Mouse (Mus musculus) hindbrain, postnatal 0 days (tissue): ENCODE measurements around the gene Fignl2. TPM values are rescaled to one million over a fixed set of nuclear protein-coding genes. Genes with fewer than 3 reads are reported as not detected.
A peak's percentile ranks its signal among the peaks of the same experiment; 100 is the strongest.

Experiments
- ATAC-seq: fragments of 200-750 bp; cut with Nextera tagmentation; 2 replicates; pipeline ENCODE4 v1.8.0; 2017; ENCODE audit warnings: mild to moderate bottlenecking, moderate TSS enrichment, moderate library complexity
- DNase-seq: peaks from one replicate; pipeline ENCODE4 v3.0.0-alpha.2; 2015; ENCODE audit warnings: low spot score
- H3K27ac ChIP-seq: fragments of 300-500 bp; sonication (generic); 2 replicates; pipeline ENCODE4 v1.5.1; 2014; ENCODE audit warnings: mild to moderate bottlenecking
- H3K27me3 ChIP-seq: fragments of 300-500 bp; sonication (generic); 2 replicates; pipeline ENCODE4 v1.6.1; 2014; ENCODE audit warnings: low read length, mixed read lengths; ENCODE audit not compliant: insufficient read depth
- H3K36me3 ChIP-seq: fragments of 300-500 bp; sonication (generic); 2 replicates; pipeline ENCODE4 v1.6.1; 2014; ENCODE audit warnings: low read length, mixed read lengths; ENCODE audit not compliant: insufficient read depth
- H3K4me1 ChIP-seq: fragments of 300-500 bp; sonication (generic); 2 replicates; pipeline ENCODE4 v1.6.1; 2014; ENCODE audit warnings: antibody characterized with exemption, low read length, mixed read lengths; ENCODE audit not compliant: insufficient read depth
- H3K4me2 ChIP-seq: fragments of 300-500 bp; sonication (generic); 2 replicates; pipeline ENCODE4 v1.6.1; 2014; ENCODE audit warnings: low read depth, mild to moderate bottlenecking, low read length, moderate library complexity, mixed read lengths
- H3K4me3 ChIP-seq: fragments of 300-500 bp; sonication (generic); 2 replicates; pipeline ENCODE4 v1.5.1; 2014; ENCODE audit warnings: low read length
- H3K9ac ChIP-seq: fragments of 300-500 bp; sonication (generic); replicated peaks from 2 replicates; pipeline ENCODE4 v1.6.1; 2014; ENCODE audit warnings: mild to moderate bottlenecking, low read length, moderate library complexity, mixed read lengths
- H3K9me3 ChIP-seq: fragments of 300-500 bp; sonication (generic); 2 replicates; pipeline ENCODE4 v1.6.1; 2016; ENCODE audit warnings: low read length, mixed read lengths
- CTCF ChIP-seq: IDR thresholded peaks from 2 replicates; pipeline ENCODE4 v1.5.1; 2016; ENCODE audit warnings: antibody characterized with exemption, control low read depth, low read depth
- WGBS: fragments of 180-500 bp; shearing (Covaris S2); extraction: QIAGEN DNeasy Blood & Tissue Kit; methylation state at CpG from one replicate; pipeline ENCODE4 v1.1.7; 2014; 5-methylcytosine and 5-hydroxymethylcytosine counted together
- polyA plus RNA-seq: library from polyadenylated mRNA; unstranded; fragments of >200 nt; fragmentation: Nextera tagmentation; extraction: Ambion mirVana; gene quantifications from 2 replicates; pipeline ENCODE4 v1.2.1, GENCODE M21; 2015
- total RNA-seq: library from RNA; depleted of rRNA; stranded (reverse); fragments of >200 nt; gene quantifications from 2 replicates; pipeline ENCODE4 v1.2.3, GENCODE M21; 2014

Gene Fignl2
- total and polyA plus RNA-seq, 2 experiments from 2014 or later = 0.10 to 4.0 TPM

DNA sequence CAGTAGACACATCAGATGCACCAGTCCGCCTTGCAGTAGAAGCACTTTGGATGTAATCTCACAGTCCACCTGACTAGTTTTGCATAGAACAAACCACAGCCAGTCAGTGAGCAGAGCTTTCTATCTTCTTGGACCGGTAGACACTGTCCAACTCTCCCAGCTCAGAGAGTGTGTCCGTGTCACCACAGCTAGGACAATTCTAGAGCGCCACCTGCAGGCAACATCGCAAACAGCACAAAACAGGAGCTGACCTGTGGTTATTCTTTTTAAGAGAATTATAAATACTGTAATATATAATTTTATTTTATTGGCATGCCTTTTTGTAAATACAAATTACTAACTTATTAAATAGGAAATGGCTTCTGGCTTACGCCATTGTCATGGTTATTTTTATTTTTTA is 35.8 kb downstream of the Fignl2 start:
- no peak overlapping the region for H3K4me3 ChIP-seq
- DNase-seq (peak; percentile 82), ATAC-seq (no peak)
- no peak overlapping the region for H3K4me2 ChIP-seq
- H3K36me3 ChIP-seq = peaks cover 19% of the 10 kb centered on the region; the same call in 1 of the 2 replicates
- 33% methylated on average over 6 of the region's 6 CpGs for WGBS
- H3K27ac ChIP-seq = no peak overlapping the region
- peaks cover 12% of the 10 kb centered on the region for H3K27me3 ChIP-seq
- H3K9ac ChIP-seq = no peak overlapping the region
- peak; percentile 79 for TF ChIP-seq CTCF
- H3K9me3 ChIP-seq = no peaks in the 10 kb centered on the region
- no peaks in the 10 kb centered on the region; the same call in 1 of the 2 replicates for H3K4me1 ChIP-seq

DNA sequence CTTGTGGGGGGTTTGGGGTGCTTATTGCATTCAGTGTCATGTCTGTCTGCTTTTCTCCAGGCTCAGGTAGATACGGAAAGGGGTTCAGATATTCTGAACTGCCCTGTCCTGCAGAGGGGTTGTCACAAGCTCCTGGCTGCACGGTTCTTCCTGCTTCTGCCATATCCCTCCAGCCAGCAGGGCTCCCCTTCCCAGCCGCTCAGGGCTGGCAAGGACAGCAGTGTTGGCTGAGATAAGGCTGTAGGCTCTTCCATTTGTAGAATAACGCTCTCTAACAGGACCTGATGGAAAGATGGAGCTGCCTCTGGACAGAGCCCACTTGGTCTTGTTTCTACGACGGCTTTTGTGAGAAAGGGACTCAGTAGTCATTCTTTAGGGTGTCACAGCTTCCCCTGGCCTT is 36.4 kb downstream of the Fignl2 start:
- no peak for DNase-seq
- no peak overlapping the region for H3K4me2 ChIP-seq
- no peak for ATAC-seq

DNA sequence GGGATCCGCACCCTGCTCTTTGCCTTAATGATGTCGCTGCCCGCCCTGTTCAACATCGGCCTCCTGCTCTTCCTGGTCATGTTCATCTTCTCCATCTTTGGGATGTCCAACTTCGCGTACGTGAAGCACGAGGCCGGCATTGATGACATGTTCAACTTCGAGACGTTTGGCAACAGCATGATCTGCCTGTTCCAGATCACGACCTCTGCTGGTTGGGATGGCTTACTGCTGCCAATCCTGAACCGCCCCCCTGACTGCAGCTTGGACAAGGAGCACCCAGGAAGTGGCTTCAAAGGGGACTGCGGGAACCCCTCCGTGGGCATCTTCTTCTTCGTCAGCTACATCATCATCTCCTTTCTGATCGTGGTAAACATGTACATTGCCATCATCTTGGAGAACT is 38.7 kb downstream of the Fignl2 start:
- Histone ChIP-seq H3K9ac (no peak overlapping the region), H3K27ac (no peak overlapping the region), H3K36me3 (peaks cover 42% of the 10 kb centered on the region), H3K4me3 (no peak overlapping the region), H3K4me2 (no peak overlapping the region), H3K27me3 (0 out of 2 replicates have a peak, but pooled peaks cover 2% of the 10 kb centered on the region), H3K4me1 (no peaks in the 10 kb centered on the region), H3K9me3 (no peaks in the 10 kb centered on the region)
- DNase-seq (peak; percentile 43), ATAC-seq (no peak)
- peak; percentile 55 for TF ChIP-seq CTCF
- 56% methylated on average over 17 of the region's 17 CpGs for WGBS

More for the DNA sequence above, 36.4 kb downstream of the Fignl2 start:
- H3K36me3 ChIP-seq = peaks cover 23% of the 10 kb centered on the region; the same call in 1 of the 2 replicates
- H3K9ac ChIP-seq = no peak overlapping the region
- peaks cover 12% of the 10 kb centered on the region for H3K27me3 ChIP-seq
- H3K9me3 ChIP-seq = no peaks in the 10 kb centered on the region
- no peak overlapping the region for H3K27ac ChIP-seq
- H3K4me3 ChIP-seq = no peak overlapping the region
- WGBS = 67% methylated on average over 6 of the region's 6 CpGs
- TF ChIP-seq CTCF = no peak
- H3K4me1 ChIP-seq = no peaks in the 10 kb centered on the region; the same call in 1 of the 2 replicates

DNA sequence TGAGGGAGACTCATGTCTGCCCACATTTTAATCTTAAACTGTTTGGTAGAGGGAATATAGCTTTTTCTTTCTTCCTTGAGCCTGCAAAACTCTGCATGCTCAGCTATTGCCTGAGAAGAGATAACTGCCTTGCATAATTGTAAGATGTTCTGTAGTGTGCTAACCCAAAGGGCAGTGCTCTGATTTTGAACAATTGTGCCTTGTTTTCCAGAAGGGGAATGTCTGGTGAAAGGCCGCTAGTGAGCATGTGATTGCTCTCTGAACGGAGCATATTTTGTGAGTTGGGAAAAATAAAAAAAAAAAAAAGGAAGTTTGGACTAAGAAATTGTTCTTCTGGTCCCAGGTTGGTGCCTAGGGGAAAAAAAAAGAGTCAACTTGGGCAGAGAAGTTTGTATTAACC is 49.4 kb downstream of the Fignl2 start:
- ATAC-seq = no peak
- TF ChIP-seq CTCF = no peak

DNA sequence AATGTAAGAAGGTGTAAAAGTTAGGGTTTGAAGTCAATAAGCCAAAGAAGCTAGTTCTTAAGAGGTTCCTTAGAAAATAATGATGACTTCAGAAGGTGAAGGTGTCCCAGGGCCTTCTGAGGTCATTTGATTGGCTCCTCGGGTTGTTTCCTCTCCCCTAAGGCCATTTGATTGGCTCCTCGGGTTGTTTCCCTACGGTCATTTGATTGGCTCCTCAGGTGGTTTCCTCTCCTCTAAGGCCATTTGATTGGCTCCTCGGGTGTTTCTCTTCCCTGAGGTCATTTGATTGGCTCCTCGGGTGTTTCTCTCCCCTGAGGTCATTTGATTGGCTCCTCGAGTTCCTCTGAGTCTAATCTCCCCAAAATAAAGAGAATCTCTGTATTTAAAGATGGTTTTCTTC is 67.0 kb downstream of the Fignl2 start:
- peaks cover 46% of the 10 kb centered on the region for H3K36me3 ChIP-seq
- H3K9me3 ChIP-seq = no peaks in the 10 kb centered on the region
- ATAC-seq (no peak), DNase-seq (no peak)
- 88% methylated on average over 6 of the region's 6 CpGs for WGBS
- H3K4me2 ChIP-seq = no peak overlapping the region
- H3K27ac ChIP-seq = no peak overlapping the region
- no peak for TF ChIP-seq CTCF
- H3K4me3 ChIP-seq = no peak overlapping the region
- H3K9ac ChIP-seq = no peak overlapping the region
- no peaks in the 10 kb centered on the region for H3K27me3 ChIP-seq
- no peaks in the 10 kb centered on the region for H3K4me1 ChIP-seq

More for the DNA sequence above, 49.4 kb downstream of the Fignl2 start:
- Histone ChIP-seq H3K36me3 (peaks cover 28% of the 10 kb centered on the region), H3K27me3 (no peaks in the 10 kb centered on the region), H3K4me2 (no peak overlapping the region), H3K27ac (no peak overlapping the region), H3K9me3 (no peaks in the 10 kb centered on the region), H3K4me3 (no peak overlapping the region), H3K4me1 (no peaks in the 10 kb centered on the region), H3K9ac (no peak overlapping the region)
- 58% methylated on average over 2 of the region's 2 CpGs for WGBS
- no peak for DNase-seq

DNA sequence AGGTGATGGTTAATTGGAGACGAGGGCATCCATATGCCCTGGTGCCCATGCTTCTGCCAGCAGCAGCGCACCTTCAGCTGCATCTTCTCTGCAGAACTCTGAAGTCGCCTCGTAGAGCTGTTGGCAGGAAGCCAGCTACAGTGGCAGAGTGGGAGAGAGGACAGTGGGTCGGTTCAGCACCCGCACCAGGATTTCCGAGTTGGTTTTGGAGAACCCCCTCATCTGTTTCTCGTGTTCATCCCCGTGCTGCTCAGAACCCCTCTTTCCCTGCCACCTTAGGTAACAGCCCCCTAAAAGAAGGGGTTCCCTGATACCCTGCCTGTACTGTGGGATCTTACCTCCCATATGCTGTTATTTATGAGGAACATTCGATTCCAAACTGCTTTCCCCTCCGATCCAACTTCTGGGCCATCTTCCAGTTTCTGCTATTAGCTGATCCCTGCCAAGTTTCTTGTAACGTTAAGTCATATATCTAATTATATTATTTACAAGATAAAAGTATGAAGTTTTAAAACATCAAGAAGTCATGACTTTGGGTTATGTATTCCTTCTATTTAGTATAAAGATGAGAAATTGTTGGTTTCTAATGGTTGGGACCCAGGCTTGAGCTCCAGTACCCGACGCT is 69.9 kb downstream of the Fignl2 start:
- Histone ChIP-seq H3K4me1 (no peaks in the 10 kb centered on the region), H3K4me2 (no peak overlapping the region), H3K27me3 (no peaks in the 10 kb centered on the region), H3K27ac (no peak overlapping the region), H3K9ac (no peak overlapping the region), H3K4me3 (no peak overlapping the region), H3K36me3 (peaks cover 27% of the 10 kb centered on the region; the same call in 1 of the 2 replicates), H3K9me3 (no peaks in the 10 kb centered on the region)
- WGBS = 59% methylated on average over 14 of the region's 14 CpGs
- TF ChIP-seq CTCF = no peak
- DNase-seq = peak; percentile 28
- ATAC-seq = no peak

DNA sequence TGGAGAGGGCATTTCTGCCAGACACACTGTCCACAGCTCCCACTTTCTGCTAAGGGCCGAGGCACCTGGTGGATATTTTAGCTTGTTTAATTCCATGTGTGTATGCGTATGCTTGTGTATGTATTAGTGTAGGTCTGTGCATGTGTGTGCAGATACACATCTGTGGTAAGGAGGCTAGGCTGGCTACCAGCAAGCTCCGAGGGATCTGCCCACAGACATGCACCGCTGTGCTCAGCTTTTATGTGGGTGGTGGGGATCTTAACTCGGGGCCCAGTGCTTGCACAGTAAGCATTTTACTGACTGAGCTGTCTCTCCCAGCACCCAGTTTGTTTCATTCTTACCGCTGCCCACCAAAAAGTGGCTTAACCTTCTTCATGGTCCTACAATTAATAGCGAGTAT is 71.1 kb downstream of the Fignl2 start:
- DNase-seq = no peak
- WGBS = 77% methylated on average over 7 of the region's 7 CpGs

More for the DNA sequence above, 71.1 kb downstream of the Fignl2 start:
- Histone ChIP-seq H3K27ac (no peak overlapping the region), H3K27me3 (no peaks in the 10 kb centered on the region), H3K4me2 (no peak overlapping the region), H3K4me3 (no peak overlapping the region), H3K4me1 (no peaks in the 10 kb centered on the region), H3K9ac (no peak overlapping the region), H3K36me3 (peaks cover 22% of the 10 kb centered on the region; the same call in 1 of the 2 replicates), H3K9me3 (no peaks in the 10 kb centered on the region)
- no peak for TF ChIP-seq CTCF
- no peak for ATAC-seq
